Mouse (Mus musculus) thymus, postnatal 10 days (tissue): ENCODE data around the gene Mpg.

Experiments
- DNase-seq, 2 experiments: peaks; one replicate each; pipeline ENCODE4 v3.0.0; 2021; ENCODE audit warnings: low spot score in 2 of 2

Mpg gene

DNA sequence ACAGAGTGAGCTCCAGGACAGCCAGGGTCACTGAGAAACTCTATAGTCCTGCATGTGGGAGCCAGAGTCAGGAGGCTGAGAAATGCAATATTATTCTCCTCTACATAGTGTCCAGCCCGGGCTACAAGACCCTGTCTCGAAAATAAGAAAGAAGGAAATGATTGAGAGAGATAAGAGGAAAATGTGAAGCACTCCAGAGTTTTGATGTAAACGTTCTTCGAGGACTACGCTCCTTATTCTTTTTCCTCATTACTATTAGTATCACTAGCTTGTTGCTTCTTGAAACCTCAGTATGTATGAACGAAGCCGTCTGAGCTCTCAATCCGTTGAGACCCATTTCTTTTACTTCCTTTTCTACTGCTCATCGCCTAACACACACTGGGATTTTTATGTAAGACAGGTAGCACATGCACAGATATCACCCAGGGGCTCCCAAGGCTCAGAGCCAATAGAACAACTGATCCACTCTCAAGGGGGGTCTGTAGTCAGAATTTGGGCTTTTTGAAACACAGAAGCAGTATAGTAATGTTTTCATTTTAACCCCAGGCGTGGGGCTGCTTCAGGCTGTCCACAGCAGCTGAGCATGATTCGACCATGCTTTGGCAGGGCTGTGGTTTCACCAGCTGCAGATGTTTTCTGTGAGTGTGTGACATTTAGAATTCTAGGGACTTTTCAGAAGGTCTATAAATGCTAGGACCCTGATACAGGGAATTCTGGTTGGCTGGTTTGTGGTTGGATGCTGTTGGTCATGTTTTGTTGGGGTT is 24.2 kb upstream of the Mpg start:
- no peak for DNase-seq

DNA sequence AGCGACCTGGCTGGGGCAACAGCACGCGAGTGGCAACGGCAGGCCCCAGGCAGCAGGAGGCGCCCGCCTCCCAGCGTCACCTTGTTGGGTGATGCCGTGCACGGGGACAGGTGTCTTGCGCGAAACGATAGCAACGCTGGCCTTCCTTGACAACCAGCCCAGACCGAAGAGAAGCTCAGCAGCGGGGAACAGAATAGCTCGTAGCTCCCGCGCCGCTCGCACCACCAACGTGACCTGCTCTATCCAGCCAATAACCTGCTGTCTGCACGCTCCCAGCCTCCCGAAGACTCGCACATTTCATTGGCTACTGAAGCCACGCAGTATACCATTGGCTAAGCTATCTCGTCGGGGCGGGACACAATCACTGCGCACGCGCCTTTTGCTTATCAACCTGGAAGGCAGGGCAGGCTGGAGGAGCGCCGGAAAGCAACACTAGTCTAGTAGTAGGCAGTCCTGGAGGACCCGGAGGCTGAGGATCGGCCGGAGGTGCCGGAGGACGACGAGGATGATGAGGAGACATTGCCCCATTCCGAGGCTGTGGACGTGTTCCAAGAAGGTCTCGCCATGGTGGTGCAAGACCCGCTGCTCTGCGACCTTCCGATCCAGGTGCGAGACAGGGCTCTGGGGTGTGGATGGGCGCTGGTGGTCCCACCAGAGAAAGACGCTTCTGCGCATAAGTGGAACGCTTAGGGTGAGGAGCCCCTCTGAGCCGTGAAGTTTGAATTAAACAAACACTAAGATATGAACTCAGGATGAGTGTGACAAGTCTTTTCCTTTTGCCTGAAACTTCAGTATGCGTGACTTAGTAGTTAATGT is 21.0 kb upstream of the Mpg start, which contains the start of gene Snrnp25:
Snrnp25 (plus strand) TSS at position 358 of the 816 bp plus-strand sequence.
- DNase-seq = peak; percentile 95

DNA sequence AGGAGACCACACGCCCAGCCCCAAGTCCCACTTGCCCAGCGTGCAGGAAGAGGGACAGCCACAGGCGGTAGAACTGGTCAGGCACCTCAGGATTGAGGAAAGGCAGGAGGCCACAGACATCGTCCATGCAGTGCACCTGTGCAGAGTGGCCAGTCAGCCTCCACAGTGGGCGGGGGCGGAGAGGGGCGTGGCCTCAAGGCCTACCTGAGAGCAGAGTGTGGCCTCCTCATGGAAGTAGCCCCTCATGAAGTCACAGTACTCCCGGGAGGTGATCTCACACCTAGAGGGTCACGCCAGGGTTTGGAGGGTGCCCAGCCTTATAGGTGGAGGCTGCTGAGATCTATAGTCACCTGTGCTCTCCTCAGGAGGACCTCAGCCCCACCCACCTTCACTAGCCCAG is 15.7 kb upstream of the Mpg start:
- DNase-seq = no peak

DNA sequence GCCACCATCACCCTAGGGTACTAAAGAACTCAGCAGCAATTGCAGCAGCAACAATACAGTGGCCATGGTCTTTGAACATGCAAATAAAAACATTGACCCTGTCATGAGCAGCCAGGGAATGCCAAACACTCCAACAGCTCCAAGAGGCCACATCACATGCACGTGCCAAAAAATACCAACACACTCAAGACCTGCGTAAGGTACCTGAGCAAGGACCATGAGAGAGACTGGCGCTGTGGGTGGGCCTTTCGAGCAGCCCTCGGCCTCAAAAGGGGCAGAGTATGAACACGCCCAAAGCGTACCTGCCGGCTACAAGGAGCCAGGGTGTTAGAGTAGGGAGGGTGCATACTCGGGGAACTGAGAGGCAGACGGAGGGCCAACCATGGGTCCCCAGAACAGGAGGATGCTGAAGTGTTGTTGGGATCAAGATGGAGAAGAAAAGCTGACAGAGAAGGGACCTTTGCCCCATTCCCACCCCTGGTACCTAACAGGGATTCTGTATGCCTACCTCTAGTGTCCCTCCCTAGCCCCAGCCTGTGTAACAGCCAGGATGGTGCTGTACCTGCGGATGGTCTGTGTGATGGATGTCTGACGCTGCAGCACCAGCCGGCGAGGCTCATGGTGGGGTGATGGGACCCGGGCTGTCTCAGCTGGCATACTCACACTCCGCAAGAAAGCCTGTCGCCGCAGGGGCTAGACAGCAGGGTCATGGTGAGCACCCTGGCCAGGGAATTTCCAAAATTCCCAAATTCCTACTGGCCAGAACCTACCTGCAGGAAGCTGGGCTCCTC is 10.7 kb upstream of the Mpg start:
- DNase-seq = no peak

DNA sequence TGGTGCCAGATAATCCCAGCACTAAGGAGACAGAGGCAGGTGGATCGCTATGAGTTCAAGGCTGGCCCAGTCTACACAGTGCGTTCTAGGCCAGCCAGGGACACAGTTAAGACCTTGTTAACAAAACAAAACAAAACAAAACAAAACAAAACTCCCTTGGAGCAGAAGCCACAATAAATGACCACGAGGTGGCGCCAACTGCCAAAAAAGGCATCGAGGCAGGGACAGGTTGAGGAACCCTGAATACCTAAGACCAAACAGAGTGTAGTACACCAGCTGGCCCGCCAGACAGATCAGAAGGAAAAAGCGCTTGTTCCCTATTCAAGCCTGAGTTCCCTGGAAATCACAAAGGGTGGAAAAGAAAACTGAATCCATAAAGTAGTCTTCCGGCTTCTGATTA is 9.5 kb upstream of the Mpg start:
- DNase-seq = peak; percentile 41 to 78

DNA sequence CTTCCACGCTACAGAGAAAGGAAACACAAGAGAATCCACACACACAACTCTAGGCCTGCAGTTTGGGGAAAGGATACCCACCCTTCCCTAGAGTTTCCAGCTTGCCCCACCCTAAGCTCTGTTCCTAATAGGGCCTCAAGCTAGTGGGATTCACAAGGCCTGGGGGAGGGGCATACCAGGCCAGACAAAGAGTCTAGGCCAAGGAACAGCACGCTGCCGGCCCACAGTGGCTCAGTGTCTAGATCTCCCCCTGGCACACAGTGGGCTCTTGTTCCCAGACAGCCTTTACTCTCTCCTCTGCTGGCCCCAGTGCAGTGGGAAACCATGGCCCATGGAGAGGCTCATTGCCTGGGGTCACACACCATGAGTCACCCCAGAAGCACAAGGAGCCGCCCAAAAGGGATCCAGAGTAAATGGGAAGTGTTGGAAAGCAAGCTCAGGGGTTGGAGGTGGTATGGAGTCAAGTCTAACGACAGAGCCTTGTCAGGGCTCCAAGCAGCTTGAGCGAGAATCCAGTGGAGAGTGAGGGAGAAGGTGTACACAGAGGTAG is 7.7 kb upstream of the Mpg start:
- no peak for DNase-seq

DNA sequence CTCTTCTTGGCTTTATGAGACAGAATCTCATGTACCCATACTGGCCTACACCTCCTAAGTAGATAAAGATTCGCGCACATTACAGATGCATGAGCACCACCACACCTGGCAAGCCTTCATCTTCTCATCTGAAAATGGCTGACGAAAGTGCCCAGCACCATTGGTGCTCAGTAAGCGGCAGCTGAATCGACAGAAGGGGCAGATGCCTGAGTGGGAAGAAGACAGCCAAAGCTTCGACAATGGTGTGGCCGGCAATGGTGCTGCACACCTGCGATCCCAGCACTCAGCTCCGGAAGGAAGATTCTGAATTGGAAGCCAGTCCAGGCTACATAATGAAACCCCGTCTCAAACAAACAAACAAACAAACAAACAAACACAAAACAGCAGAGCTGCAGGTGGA is 7.0 kb upstream of the Mpg start:
- no peak for DNase-seq

DNA sequence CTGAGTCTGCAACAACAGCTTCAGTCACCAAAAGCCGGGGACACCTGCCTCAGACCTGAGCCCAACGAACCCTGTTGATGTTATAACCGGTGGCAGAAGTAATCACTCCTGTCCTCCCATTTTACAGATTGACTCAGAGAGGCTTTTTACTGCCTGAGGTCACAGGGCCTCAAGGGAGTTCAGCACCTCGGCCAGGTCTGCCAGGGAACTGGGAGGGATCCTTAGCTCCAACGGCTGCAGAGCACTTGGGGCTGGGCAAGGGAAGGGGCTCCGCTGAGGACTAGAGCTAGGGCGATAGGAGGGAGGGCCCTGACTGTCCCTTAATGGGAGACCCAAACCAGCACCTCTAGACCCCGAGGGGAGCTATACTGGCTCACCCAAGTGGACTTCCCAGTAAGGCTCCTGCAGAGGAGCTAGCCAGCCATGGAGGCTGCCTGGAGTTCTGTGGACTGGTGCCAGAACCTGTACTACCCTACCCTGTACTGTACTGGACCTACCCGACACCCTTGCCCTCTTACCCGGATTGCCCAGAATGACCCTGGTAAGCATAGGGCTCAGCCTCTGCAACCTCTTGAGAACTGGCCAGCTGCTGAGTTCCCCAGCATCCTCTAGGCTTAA is 5.6 kb upstream of the Mpg start:
- no peak for DNase-seq

DNA sequence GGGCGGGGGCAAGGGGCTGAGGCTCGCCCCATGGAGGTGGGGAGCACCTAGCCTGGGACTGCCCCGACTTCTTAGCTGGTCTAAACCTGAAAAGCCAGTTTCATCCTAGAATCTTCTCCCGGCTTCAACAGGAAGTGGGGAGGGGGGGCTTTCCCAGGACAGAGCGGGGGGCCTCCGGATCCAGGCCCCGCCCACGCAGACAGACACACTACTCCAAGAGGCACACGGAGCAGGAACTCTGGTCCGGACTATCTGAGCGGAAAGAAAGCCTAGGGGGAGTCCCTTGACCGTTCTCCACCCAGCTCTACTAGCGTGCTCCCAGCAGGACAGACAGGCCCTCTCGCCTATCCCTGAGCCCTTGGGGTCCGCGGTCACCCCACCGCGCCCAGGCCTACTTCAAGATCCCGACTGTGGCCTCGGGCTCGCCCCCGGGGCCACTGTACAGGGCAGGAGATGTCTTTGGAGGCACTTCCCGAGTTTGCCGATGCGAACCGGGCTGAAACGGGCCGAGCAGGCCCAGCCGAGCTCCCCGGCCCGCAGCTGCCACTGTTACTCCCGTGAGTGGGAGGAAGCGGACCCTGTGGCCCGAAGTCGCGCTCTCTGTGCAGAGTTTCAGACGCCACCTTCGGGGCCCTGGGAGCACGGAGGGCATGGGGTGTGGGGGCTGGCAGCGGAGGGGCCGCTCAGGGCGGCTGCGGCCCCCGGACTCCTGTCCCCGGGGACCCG is 4.9 kb upstream of the Mpg start:
- no peak for DNase-seq

DNA sequence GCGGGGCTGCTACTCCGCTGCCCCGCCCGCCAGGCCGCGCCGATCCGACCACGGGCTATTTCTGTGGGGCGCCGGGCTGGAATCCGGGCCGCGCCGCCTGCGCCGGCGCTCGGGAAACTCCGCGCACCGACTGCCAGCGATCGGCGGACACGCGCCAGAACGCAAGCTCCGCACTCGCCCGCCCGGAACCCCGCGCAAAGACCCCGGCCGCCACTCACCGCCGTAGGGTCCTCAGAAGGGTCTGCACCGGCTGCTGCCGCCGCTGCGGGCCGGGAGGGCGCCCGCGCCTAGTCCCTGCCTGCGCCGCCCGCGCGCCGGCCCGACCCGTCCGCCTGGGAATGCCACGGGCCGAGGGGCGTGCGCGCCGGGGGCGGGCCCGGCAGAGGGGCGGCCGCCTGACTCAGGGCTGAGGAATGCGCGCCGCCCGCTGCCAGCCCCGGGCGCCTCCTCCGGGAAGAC is 4.3 kb upstream of the Mpg start, which contains the start of gene Rhbdf1:
Rhbdf1 (minus strand) TSS at position 350 of the 459 bp plus-strand sequence.
- DNase-seq = no peak

DNA sequence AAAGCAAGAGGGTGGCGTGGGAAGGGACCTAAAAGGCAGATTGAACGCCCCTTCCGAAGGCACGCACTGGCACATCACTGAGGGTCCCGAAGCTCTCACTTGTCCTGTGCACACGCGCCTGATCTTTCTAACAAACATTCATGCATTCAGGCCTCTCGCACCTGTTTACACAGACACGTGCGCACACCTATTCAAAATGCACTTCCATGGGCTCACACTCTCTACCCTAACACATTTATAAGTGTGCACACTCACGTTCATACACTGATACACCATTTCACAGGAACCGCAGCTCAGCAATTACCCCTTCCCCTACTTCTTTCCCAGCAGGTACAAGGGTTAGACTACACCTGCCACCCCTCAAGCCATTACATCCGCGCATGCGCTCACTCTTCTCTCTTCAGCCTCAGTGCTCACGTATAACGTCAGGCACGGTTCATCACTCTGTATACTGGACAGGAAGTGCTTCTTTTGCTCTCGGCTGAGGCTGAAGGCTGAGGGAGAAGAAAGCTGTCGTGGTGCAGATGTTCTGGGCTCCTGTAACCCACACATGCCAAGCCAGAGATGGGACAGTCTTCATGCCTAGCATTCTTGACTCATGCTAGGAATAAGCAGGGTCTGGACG is 3.6 kb upstream of the Mpg start:
- DNase-seq = no peak

DNA sequence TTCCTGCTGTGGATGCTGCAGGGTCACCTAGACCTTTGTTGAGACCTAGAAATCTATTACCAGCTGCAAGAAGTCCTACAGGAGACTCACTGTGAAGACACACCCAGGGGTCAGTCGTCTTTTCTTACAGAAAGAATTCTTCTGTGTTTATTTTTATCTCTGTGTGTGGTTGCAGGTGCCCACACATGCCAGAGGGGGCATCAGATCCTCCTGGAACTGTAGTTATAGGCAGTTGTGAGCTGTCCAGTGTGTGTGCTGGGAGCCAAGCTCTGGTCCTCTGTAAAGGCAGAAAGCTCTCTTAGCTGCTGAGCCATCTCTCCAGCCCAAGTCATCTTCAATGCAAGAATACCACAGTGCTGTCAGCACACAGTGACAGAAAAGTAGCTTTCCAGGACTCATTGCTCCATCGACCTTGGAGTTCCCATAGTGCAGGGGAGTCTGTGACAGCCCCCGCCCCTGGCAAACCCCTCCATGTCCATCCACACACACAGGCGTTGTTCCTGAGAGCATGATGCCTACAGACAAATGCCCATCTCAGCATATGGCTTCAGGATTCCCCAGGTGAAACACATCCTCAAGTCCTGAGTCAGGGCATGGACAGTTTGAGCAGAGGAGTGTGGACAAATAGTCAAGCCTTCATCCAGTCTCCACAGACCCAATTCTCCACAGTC is 2.9 kb upstream of the Mpg start:
- no peak for DNase-seq

DNA sequence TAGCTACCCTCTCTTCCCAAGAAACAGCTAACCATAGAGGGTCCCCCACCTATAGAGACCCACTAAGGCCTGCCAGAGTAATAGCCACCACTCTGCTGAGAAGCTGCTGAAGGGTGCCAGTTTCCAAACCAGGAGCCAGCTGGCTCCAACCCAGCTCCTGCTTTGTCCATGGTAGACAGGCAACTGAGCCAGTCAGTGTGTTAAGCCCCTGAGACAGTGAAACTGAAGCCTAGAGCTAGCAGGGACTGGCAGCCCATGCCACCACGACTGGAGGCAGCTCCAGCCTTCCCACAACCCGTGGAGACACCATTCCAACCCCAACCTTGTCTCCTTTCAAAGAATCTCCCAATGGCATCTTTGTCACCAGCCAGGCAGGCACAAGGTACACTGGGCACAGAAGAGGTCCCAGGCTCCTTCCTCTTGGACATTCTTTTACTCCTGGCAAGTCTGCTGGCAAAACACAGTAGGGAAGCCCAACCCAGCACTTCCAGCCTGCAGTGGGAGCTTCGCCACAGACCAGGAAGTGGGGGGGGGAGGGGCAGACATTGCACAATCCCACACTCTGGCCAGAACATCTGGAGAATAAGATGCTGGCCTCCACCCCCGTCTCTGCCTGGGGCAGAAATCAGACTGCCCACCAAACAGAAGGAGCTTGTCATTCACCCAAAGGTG is 1.7 kb upstream of the Mpg start:
- no peak for DNase-seq

DNA sequence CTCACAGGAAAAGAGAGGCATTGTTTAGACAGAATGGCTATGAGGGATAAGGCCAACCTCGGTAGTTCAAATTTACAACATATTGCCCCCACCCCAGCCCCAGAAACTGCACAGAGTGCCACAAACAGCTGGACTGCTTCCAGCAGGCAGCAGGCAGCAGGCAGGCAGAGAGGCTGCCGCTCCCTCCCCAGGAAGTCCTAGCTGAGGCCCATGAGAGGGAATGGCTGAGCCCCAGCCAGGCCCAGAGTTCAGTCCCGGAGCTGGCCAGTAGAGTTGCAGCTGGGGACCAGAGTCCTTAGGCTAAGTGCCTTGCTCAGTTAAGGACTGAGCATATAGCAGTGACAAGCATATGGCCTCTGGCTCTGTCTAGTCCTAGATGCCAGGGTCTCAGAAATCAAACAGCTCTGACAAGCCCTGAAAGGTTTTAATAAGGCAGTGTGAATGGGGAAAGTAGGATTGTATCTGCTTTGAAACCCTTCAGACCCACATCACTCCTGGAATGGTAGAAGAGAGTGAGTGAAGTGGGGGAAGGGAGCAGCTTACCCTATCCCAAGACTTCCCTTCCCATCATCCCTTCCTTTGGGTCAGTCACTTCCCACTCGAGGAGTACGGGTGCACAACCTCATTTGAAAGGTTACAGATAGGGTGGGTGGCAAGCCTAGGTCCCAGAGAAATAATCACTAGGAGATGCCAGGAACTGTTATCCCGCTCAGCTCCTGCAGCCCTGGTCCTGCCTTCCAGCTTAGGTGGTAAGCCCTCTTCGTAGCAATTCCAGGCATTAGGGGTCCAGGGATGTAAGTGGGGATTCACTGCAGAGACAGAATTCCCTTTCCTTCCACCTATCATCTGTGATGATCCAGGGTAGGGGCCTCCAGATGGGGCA is 842 bp upstream of the Mpg start:
- no peak for DNase-seq

DNA sequence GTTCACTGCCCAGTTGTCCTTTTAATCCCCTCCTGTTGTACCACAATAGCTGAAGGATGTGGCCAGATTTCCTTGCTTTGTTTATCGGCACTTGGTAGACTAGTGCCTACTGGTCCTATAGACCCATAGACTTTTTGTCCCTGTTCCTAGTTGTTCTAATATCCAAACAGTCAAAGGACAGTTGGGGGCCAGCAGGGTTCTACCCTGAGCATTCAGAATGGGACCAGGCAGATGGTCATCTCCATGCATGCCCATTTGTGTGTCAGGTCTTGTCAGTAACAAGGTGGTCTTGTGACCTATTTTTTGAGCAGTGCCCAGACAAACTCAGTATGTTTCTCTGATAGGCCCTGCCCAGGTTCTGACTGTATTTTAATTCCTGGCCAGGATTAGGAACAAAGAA is 736 bp downstream of the Mpg start:
- DNase-seq = no peak

DNA sequence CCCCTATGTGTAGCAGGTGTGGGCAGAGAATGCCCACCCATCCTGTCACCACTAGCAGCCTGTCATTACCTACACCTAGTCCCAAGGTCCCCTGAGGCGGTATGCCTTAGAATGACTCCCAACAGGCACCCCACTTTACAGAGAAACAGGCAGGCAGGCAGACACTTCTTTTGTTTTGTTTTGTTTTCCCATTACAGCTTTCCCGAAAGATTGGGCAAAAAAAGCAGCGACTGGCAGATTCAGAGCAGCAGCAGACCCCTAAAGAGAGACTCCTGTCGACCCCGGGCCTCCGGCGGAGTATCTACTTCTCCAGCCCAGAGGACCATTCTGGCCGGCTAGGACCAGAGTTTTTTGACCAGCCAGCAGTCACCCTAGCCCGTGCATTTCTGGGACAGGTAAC is 1.2 kb downstream of the Mpg start:
- no peak for DNase-seq

DNA sequence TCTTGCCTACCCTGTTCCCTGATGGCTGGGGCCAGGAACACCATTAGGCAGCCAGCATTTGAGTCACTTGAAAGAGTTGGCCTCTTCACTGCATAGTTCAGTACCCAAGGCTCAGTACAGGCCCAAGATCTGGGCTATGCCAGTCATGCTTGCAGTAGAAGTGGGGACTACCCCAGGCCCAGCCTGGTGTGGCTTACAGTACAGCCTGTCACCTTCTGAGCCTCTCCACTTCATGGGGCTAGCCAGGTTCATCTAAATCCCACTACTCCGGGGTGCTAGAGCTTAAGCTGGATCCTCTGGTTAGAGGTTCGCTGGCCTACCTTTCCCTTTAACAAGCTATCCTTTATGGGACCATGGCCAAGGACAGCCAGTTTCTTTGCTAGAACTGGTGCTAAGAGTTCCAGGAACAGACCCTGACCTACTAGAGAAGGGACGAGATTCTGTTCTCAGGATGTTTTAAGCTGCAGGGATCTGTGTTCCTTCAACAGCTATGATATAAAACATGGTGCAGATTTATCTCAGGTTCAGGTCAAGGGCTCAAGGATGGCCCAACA is 2.1 kb downstream of the Mpg start:
- no peak for DNase-seq

DNA sequence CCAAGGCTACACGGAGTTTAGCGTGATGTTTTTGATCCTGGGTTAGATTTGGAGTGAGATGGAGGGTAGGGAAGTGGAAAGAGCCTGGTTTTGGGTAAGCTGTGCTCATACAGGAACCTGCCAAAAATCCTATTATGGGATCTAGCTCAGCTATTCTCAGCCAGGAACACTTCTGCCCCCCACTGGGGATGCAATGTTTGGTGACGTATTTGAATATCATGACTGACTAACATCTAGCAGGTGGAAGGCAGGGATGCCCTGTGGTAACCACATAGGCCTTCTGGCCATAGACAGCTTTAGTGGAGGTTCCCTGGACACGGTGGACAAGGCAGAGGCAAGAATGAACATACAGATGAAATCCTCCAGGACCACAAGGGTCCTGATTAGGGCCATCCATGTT is 3.9 kb downstream of the Mpg start:
- DNase-seq = no peak
